Mouse (Mus musculus) bone marrow, adult 2 months (tissue): ENCODE results near the gene Zbtb2. TPM values are rescaled to one million over a fixed set of nuclear protein-coding genes. Genes with fewer than 3 reads are reported as not detected.

Source experiments
- H3K27ac ChIP-seq: fragments of 200-500 bp; 2 replicates; pipeline ENCODE4 v1.5.1; 2012; ENCODE audit warnings: low read depth, mild to moderate bottlenecking, control low read depth, inconsistent platforms, low read length; ENCODE audit not compliant: control insufficient read depth, poor library complexity, insufficient read depth
- H3K4me1 ChIP-seq: fragments of 200-500 bp; 2 replicates; pipeline ENCODE4 v1.6.1; 2011; ENCODE audit warnings: low read length; ENCODE audit not compliant: control insufficient read depth, insufficient read depth
- H3K4me3 ChIP-seq: fragments of 200-500 bp; replicated peaks from 2 replicates; pipeline ENCODE3; 2011; ENCODE audit warnings: mild to moderate bottlenecking, low read depth, low read length, control low read depth; ENCODE audit not compliant: control insufficient read depth
- CTCF ChIP-seq: fragments of 200-500 bp; IDR thresholded peaks from 2 replicates; pipeline ENCODE4 v1.5.1; 2011; ENCODE audit warnings: low read length, control low read depth; ENCODE audit not compliant: control insufficient read depth, insufficient read depth
- POLR2A ChIP-seq: fragments of 200-500 bp; IDR thresholded peaks from 2 replicates; pipeline ENCODE4 v1.6.1; 2011; ENCODE audit warnings: low read depth, mild to moderate bottlenecking, control low read depth, low read length, borderline replicate concordance; ENCODE audit not compliant: control insufficient read depth
- WGBS: fragments of 180-500 bp; shearing (Covaris S2); methylation state at CpG from one replicate; pipeline ENCODE4 v1.1.7; 2018; 5-methylcytosine and 5-hydroxymethylcytosine counted together
- polyA plus RNA-seq: library from polyadenylated mRNA; stranded (reverse); fragments of >200 nt; gene quantifications from 2 replicates; pipeline ENCODE4 v1.2.4, GENCODE M21; 2011; ENCODE audit warnings: low replicate concordance; ENCODE audit not compliant: missing spikeins, insufficient read depth, insufficient read length

The Zbtb2 gene
- polyA plus RNA-seq, 1 experiment = 7.6 TPM

GRCm38 (mm10) chr10:4355882-4356451 lies 31.9 kb downstream of the Zbtb2 start:
- no peak overlapping the region for H3K27ac ChIP-seq
- TF ChIP-seq CTCF (no peak), POLR2A (no peak)
- peak overlapping the region; percentile 2 for H3K4me3 ChIP-seq
- WGBS = 57% methylated on average over 19 of the region's 19 CpGs
- no peaks in the 10 kb centered on the region for H3K4me1 ChIP-seq

GRCm38 (mm10) chr10:4354371-4355260 lies 33.3 kb downstream of the Zbtb2 start:
- Histone ChIP-seq H3K4me3 (no peak overlapping the region), H3K4me1 (no peaks in the 10 kb centered on the region), H3K27ac (no peak overlapping the region)
- 89% methylated on average over 38 of the region's 38 CpGs for WGBS
- TF ChIP-seq POLR2A (no peak), CTCF (no peak)

DNA sequence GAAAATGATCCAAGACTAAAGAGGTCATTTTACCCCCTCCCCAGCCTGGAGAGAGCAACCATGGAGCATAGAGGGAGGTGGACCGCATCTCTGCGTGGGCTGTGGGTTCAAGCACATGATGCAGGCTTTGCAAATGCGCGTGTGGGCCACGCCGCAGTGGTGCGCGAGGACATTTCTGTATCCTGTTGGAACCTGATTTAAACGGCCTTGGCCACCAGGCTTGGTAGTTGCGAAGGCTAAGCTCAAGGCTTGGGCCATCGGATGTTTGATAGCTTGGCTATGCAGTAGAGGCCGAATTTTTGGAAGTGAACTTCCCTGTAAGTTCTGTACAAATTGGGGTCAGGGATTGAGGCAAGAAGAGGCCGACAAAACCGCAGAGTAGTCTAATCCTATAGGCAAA lies 40.3 kb downstream of the Zbtb2 start:
- 88% methylated on average over 14 of the region's 14 CpGs for WGBS
- Histone ChIP-seq H3K4me3 (no peak overlapping the region), H3K4me1 (no peaks in the 10 kb centered on the region), H3K27ac (no peak overlapping the region)
- TF ChIP-seq POLR2A = no peak
- no peak for TF ChIP-seq CTCF

GRCm38 (mm10) chr10:4347136-4347492 lies 40.8 kb downstream of the Zbtb2 start:
- H3K4me3 ChIP-seq = no peak overlapping the region
- no peaks in the 10 kb centered on the region for H3K4me1 ChIP-seq
- H3K27ac ChIP-seq = no peak overlapping the region
- TF ChIP-seq POLR2A = no peak
- TF ChIP-seq CTCF = no peak
- whole genome bisulfite sequencing = 48% methylated on average over 4 of the region's 4 CpGs

DNA sequence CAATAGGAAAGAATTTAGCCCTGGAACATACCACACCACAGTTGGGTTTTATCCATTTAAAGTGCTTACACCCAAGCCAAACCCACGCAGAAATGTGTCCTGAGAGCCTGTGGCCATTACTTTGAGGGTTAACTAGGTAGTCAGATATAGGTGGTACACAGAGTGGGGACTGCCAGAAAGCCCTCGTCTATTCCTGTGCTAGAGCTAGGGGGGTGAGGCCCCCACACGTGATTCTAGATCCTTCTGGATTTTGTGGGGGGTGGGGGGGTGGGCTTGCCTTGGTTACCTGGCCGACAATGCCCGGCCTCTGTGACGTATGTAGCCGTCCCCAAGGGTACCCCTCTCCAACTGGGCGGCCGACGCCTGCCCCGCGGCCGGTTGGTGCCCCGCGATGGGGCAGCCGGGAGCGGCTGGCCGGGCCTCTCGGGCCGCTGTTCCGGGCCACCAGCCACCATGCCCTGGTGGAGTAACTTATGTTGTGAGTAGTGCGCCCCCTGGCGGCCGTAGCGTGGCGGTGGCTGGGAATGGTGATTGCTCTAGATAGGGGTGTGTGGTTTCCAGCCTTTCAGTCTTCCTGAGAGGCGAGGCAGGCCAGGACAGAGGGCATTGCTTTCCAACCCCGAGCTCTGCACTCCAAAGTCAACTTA lies 41.3 kb downstream of the Zbtb2 start:
- WGBS = 8% methylated on average over 28 of the region's 28 CpGs
- no peak overlapping the region for H3K27ac ChIP-seq
- TF ChIP-seq POLR2A (no peak; the same call in 1 of the 2 replicates), CTCF (peak; percentile 88)
- no peak overlapping the region for H3K4me3 ChIP-seq
- H3K4me1 ChIP-seq = no peaks in the 10 kb centered on the region

- no peak overlapping the region for H3K27ac ChIP-seq
- TF ChIP-seq POLR2A = no peak
- peak; percentile 59 for TF ChIP-seq CTCF
- WGBS = 13% methylated on average over 2 of the region's 2 CpGs
Measured at GRCm38 (mm10) chr10:4341430-4341829, 46.5 kb downstream of the Zbtb2 start.

GRCm38 (mm10) chr10:4338863-4339461 lies 48.9 kb downstream of the Zbtb2 start:
- 60% methylated on average over 15 of the region's 15 CpGs for WGBS
- TF ChIP-seq CTCF (no peak), POLR2A (no peak)
- H3K27ac ChIP-seq = no peak overlapping the region

More at GRCm38 (mm10) chr10:4341430-4341829, 46.5 kb downstream of the Zbtb2 start:
- Histone ChIP-seq H3K4me3 (no peak overlapping the region), H3K4me1 (no peaks in the 10 kb centered on the region)

More at GRCm38 (mm10) chr10:4338863-4339461, 48.9 kb downstream of the Zbtb2 start:
- no peak overlapping the region for H3K4me3 ChIP-seq
- no peaks in the 10 kb centered on the region for H3K4me1 ChIP-seq
